Mouse (Mus musculus) kidney, embryonic 16.5 days (tissue): ENCODE measurements around the gene Dclre1a. TPM values are rescaled to one million over a fixed set of nuclear protein-coding genes. Genes with fewer than 3 reads are reported as not detected.

Experiments
- ATAC-seq: fragments of 200-750 bp; cut with Nextera tagmentation; 2 replicates; pipeline ENCODE4 v1.8.0; 2017; ENCODE audit warnings: moderate TSS enrichment; ENCODE audit not compliant: low FRiP score, low TSS enrichment
- H3K27ac ChIP-seq: fragments of 300-500 bp; sonication (generic); 2 replicates; pipeline ENCODE4 v1.5.1; 2014; ENCODE audit warnings: low read length
- H3K27me3 ChIP-seq: fragments of 300-500 bp; sonication (generic); 2 replicates; pipeline ENCODE4 v1.6.1; 2014; ENCODE audit warnings: low read length, control low read depth, mixed read lengths; ENCODE audit not compliant: insufficient read depth
- H3K36me3 ChIP-seq: fragments of 300-500 bp; sonication (generic); 2 replicates; pipeline ENCODE4 v1.6.1; 2014; ENCODE audit warnings: low read length, control low read depth, mixed read lengths; ENCODE audit not compliant: insufficient read depth
- H3K4me1 ChIP-seq: fragments of 300-500 bp; sonication (generic); 2 replicates; pipeline ENCODE4 v1.6.1; 2014; ENCODE audit warnings: low read length, control low read depth, mixed read lengths; ENCODE audit not compliant: insufficient read depth
- H3K4me2 ChIP-seq: fragments of 300-500 bp; sonication (generic); replicated peaks from 2 replicates; pipeline ENCODE4 v1.6.1; 2014; ENCODE audit warnings: low read depth, low read length
- H3K4me3 ChIP-seq: fragments of 300-500 bp; sonication (generic); 2 replicates; pipeline ENCODE4 v1.5.1; 2014; ENCODE audit warnings: mild to moderate bottlenecking, low read length
- H3K9ac ChIP-seq: fragments of 300-500 bp; sonication (generic); replicated peaks from 2 replicates; pipeline ENCODE4 v1.6.1; 2014; ENCODE audit warnings: low read length
- H3K9me3 ChIP-seq: fragments of 300-500 bp; sonication (generic); 2 replicates; pipeline ENCODE4 v1.6.1; 2016; ENCODE audit warnings: low read length, control low read depth
- WGBS: fragments of 180-500 bp; shearing (Covaris S2); extraction: QIAGEN DNeasy Blood & Tissue Kit; methylation state at CpG from one replicate; pipeline ENCODE4 v1.1.7; 2014; 5-methylcytosine and 5-hydroxymethylcytosine counted together
- polyA plus RNA-seq: library from polyadenylated mRNA; unstranded; fragments of >200 nt; fragmentation: Nextera tagmentation; extraction: Ambion mirVana; gene quantifications from 2 replicates; pipeline ENCODE4 v1.2.1, GENCODE M21; 2015

Gene Dclre1a
- polyA plus RNA-seq = 14.8 and 18.6 TPM in 2 replicates

GRCm38 (mm10) chr19:56547456-56548229, at the start of gene Dclre1a:
TSS of gene Dclre1a (minus strand) at chr19:56548222.
- peak within 1 kb of the TSS; percentile 98 for H3K27ac ChIP-seq
- H3K4me3 ChIP-seq = peak within 1 kb of the TSS; percentile 81
- H3K9ac ChIP-seq = peak within 1 kb of the TSS; percentile 92
- H3K27me3 ChIP-seq = no peaks in the 10 kb centered on the region
- peak; percentile 66 for ATAC-seq
- H3K4me2 ChIP-seq = peak within 1 kb of the TSS; percentile 59
- peaks cover 22% of the 10 kb centered on the region for H3K36me3 ChIP-seq
- 6% methylated on average over 20 of the region's 20 CpGs for WGBS
- H3K9me3 ChIP-seq = no peaks in the 10 kb centered on the region
- peaks cover 13% of the 10 kb centered on the region for H3K4me1 ChIP-seq

GRCm38 (mm10) chr19:56592472-56592871, 44.5 kb upstream of the Dclre1a start:
- Histone ChIP-seq H3K4me3 (no peak overlapping the region), H3K4me1 (peaks cover 8% of the 10 kb centered on the region; the same call in 1 of the 2 replicates), H3K36me3 (peaks cover 64% of the 10 kb centered on the region), H3K4me2 (no peak overlapping the region), H3K27me3 (no peaks in the 10 kb centered on the region), H3K27ac (no peak overlapping the region; the same call in 1 of the 2 replicates), H3K9me3 (no peaks in the 10 kb centered on the region), H3K9ac (no peak overlapping the region)
- 62% methylated on average over 9 of the region's 9 CpGs for WGBS
- ATAC-seq = 0 out of 2 replicates have a peak, but pooled peaks have one; percentile 51

GRCm38 (mm10) chr19:56590250-56590649, 42.2 kb upstream of the Dclre1a start:
- Histone ChIP-seq H3K36me3 (peaks cover 54% of the 10 kb centered on the region), H3K9me3 (no peaks in the 10 kb centered on the region), H3K27ac (no peak overlapping the region), H3K27me3 (no peaks in the 10 kb centered on the region), H3K9ac (no peak overlapping the region), H3K4me1 (peaks cover 8% of the 10 kb centered on the region; the same call in 1 of the 2 replicates), H3K4me2 (no peak overlapping the region), H3K4me3 (no peak overlapping the region)
- WGBS = 87% methylated on average over 3 of the region's 3 CpGs
- ATAC-seq = no peak

GRCm38 (mm10) chr19:56589455-56589854, 41.4 kb upstream of the Dclre1a start:
- Histone ChIP-seq H3K27ac (no peak overlapping the region), H3K9ac (no peak overlapping the region), H3K36me3 (peaks cover 48% of the 10 kb centered on the region), H3K27me3 (no peaks in the 10 kb centered on the region), H3K4me1 (peaks cover 8% of the 10 kb centered on the region), H3K4me3 (no peak overlapping the region), H3K4me2 (no peak overlapping the region), H3K9me3 (no peaks in the 10 kb centered on the region)
- ATAC-seq = no peak
- WGBS = 93% methylated on average over 5 of the region's 5 CpGs

GRCm38 (mm10) chr19:56589008-56589407, 41.0 kb upstream of the Dclre1a start:
- no peak overlapping the region for H3K9ac ChIP-seq
- no peaks in the 10 kb centered on the region for H3K27me3 ChIP-seq
- peaks cover 47% of the 10 kb centered on the region for H3K36me3 ChIP-seq
- H3K4me2 ChIP-seq = no peak overlapping the region
- no peak overlapping the region for H3K4me3 ChIP-seq
- H3K4me1 ChIP-seq = peaks cover 8% of the 10 kb centered on the region
- H3K9me3 ChIP-seq = no peaks in the 10 kb centered on the region
- 86% methylated on average over 6 of the region's 6 CpGs for WGBS
- no peak overlapping the region for H3K27ac ChIP-seq
- no peak for ATAC-seq

GRCm38 (mm10) chr19:56588205-56588626, 40.2 kb upstream of the Dclre1a start:
- H3K4me3 ChIP-seq = no peak overlapping the region
- no peaks in the 10 kb centered on the region for H3K9me3 ChIP-seq
- H3K27me3 ChIP-seq = no peaks in the 10 kb centered on the region
- no peak overlapping the region for H3K27ac ChIP-seq
- WGBS = 77% methylated on average over 6 of the region's 6 CpGs
- H3K4me1 ChIP-seq = peaks cover 8% of the 10 kb centered on the region
- ATAC-seq = no peak
- H3K36me3 ChIP-seq = peaks cover 42% of the 10 kb centered on the region
- H3K9ac ChIP-seq = no peak overlapping the region
- no peak overlapping the region for H3K4me2 ChIP-seq

- 80% methylated on average over 8 of the region's 8 CpGs for WGBS
- Histone ChIP-seq H3K4me3 (no peak overlapping the region), H3K4me2 (no peak overlapping the region), H3K36me3 (peaks cover 29% of the 10 kb centered on the region), H3K4me1 (peaks cover 2% of the 10 kb centered on the region; the same call in 1 of the 2 replicates), H3K27me3 (no peaks in the 10 kb centered on the region), H3K27ac (no peak overlapping the region), H3K9me3 (no peaks in the 10 kb centered on the region), H3K9ac (no peak overlapping the region)
- ATAC-seq = no peak
Measured at GRCm38 (mm10) chr19:56586320-56586719, 38.3 kb upstream of the Dclre1a start.

GRCm38 (mm10) chr19:56584288-56584687, 36.3 kb upstream of the Dclre1a start:
- 83% methylated on average over 3 of the region's 3 CpGs for WGBS

GRCm38 (mm10) chr19:56583785-56584184, 35.8 kb upstream of the Dclre1a start:
- H3K4me3 ChIP-seq = no peak overlapping the region
- peak; percentile 75 for ATAC-seq
- H3K36me3 ChIP-seq = peaks cover 12% of the 10 kb centered on the region
- H3K9ac ChIP-seq = no peak overlapping the region
- no peak overlapping the region for H3K27ac ChIP-seq
- H3K4me2 ChIP-seq = no peak overlapping the region
- no peaks in the 10 kb centered on the region for H3K9me3 ChIP-seq
- H3K4me1 ChIP-seq = peaks cover 2% of the 10 kb centered on the region; the same call in 1 of the 2 replicates
- H3K27me3 ChIP-seq = no peaks in the 10 kb centered on the region
- WGBS = 37% methylated on average over 5 of the region's 5 CpGs

More at GRCm38 (mm10) chr19:56584288-56584687, 36.3 kb upstream of the Dclre1a start:
- Histone ChIP-seq H3K9ac (no peak overlapping the region), H3K36me3 (peaks cover 17% of the 10 kb centered on the region), H3K4me3 (no peak overlapping the region), H3K9me3 (no peaks in the 10 kb centered on the region), H3K4me1 (peaks cover 2% of the 10 kb centered on the region; the same call in 1 of the 2 replicates), H3K27me3 (no peaks in the 10 kb centered on the region), H3K4me2 (no peak overlapping the region), H3K27ac (no peak overlapping the region)
- no peak for ATAC-seq

GRCm38 (mm10) chr19:56581981-56582380, 34.0 kb upstream of the Dclre1a start:
- H3K9ac ChIP-seq = no peak overlapping the region
- no peak for ATAC-seq
- 73% methylated on average over 5 of the region's 5 CpGs for WGBS
- H3K27ac ChIP-seq = no peak overlapping the region
- H3K4me3 ChIP-seq = no peak overlapping the region
- H3K9me3 ChIP-seq = no peaks in the 10 kb centered on the region
- H3K4me1 ChIP-seq = peaks cover 2% of the 10 kb centered on the region; the same call in 1 of the 2 replicates
- peaks cover 14% of the 10 kb centered on the region for H3K36me3 ChIP-seq
- H3K27me3 ChIP-seq = no peaks in the 10 kb centered on the region
- no peak overlapping the region for H3K4me2 ChIP-seq
